Mouse (Mus musculus): ENCODE measurements around the gene Rab3a. TPM values are rescaled to one million over a fixed set of nuclear protein-coding genes. Genes with fewer than 3 reads are reported as not detected.

Gene Rab3a
- polyA plus RNA-seq, 1 experiment = 34.9 TPM

GRCm38 (mm10) chr8:70757523-70758307, 3.2 kb downstream of the Rab3a start:
- H3ac ChIP-seq (ENCODE audit: control insufficient read depth, insufficient read length) = no peak overlapping the region
- H3K27me3 ChIP-seq (ENCODE audit: control insufficient read depth, insufficient read depth, insufficient read length) = no peaks in the 10 kb centered on the region
- H3K4me3 ChIP-seq = no peak overlapping the region
- no peaks in the 10 kb centered on the region for H3K79me2 ChIP-seq (ENCODE audit: control insufficient read depth, insufficient read depth)
- H3K4me2 ChIP-seq (ENCODE audit: low read depth) = no peak overlapping the region
- H3K36me3 ChIP-seq (ENCODE audit: control insufficient read depth, insufficient read depth) = no peaks in the 10 kb centered on the region
- TF ChIP-seq POLR2AphosphoS2 (IDR thresholded peaks at IDR 0.05; ENCODE audit: insufficient read length, low read depth) (peak; percentile 33), MYOG (IDR thresholded peaks at IDR 0.05; ENCODE audit: control insufficient read depth in 1 of 3, insufficient read depth in 1 of 3, insufficient read length in 2 of 3, low read depth in 2 of 3) (no peak), SRF (IDR thresholded peaks at IDR 0.05; ENCODE audit: control insufficient read depth, insufficient read length, low read depth) (no peak), TCF3 (IDR thresholded peaks at IDR 0.05; ENCODE audit: insufficient read length, low read depth) (no peak), POLR2A (IDR thresholded peaks at IDR 0.05; ENCODE audit: insufficient read length, low read depth) (peak; percentile 31), MYOD1 (IDR thresholded peaks at IDR 0.05; ENCODE audit: control insufficient read depth in 1 of 3, insufficient read length in 2 of 3, low read depth in 2 of 3) (no peak), E2F4 (IDR thresholded peaks at IDR 0.05; ENCODE audit: insufficient read depth) (no peak), USF1 (IDR thresholded peaks at IDR 0.05; ENCODE audit: low read depth) (no peak), REST (IDR thresholded peaks at IDR 0.05; ENCODE audit: insufficient read depth, insufficient read length) (no peak), CEBPB (IDR thresholded peaks at IDR 0.05; ENCODE audit: insufficient read depth, poor library complexity, severe bottlenecking) (no peak), TCF12 (IDR thresholded peaks at IDR 0.05; ENCODE audit: insufficient read depth, poor library complexity, severe bottlenecking) (no peak)

GRCm38 (mm10) chr8:70758308-70758615, 3.8 kb downstream of the Rab3a start:
- Histone ChIP-seq H3K27me3 (ENCODE audit: control insufficient read depth, insufficient read depth, insufficient read length) (no peaks in the 10 kb centered on the region), H3K36me3 (ENCODE audit: control insufficient read depth, insufficient read depth) (no peaks in the 10 kb centered on the region), H3K4me2 (ENCODE audit: low read depth) (no peak overlapping the region), H3ac (ENCODE audit: control insufficient read depth, insufficient read length) (no peak overlapping the region), H3K79me2 (ENCODE audit: control insufficient read depth, insufficient read depth) (no peaks in the 10 kb centered on the region), H3K4me3 (no peak overlapping the region)
- TF ChIP-seq MYOG (IDR thresholded peaks at IDR 0.05; ENCODE audit: control insufficient read depth in 1 of 3, insufficient read depth in 1 of 3, insufficient read length in 2 of 3, low read depth in 2 of 3) (no peak), USF1 (IDR thresholded peaks at IDR 0.05; ENCODE audit: low read depth) (no peak), REST (IDR thresholded peaks at IDR 0.05; ENCODE audit: insufficient read depth, insufficient read length) (no peak), SRF (IDR thresholded peaks at IDR 0.05; ENCODE audit: control insufficient read depth, insufficient read length, low read depth) (no peak)

GRCm38 (mm10) chr8:70758616-70759561, 4.4 kb downstream of the Rab3a start:
- Histone ChIP-seq H3K36me3 (ENCODE audit: control insufficient read depth, insufficient read depth) (no peaks in the 10 kb centered on the region), H3K4me3 (peak overlapping the region; percentile 41), H3K27me3 (ENCODE audit: control insufficient read depth, insufficient read depth, insufficient read length) (no peaks in the 10 kb centered on the region), H3ac (ENCODE audit: control insufficient read depth, insufficient read length) (no peak overlapping the region), H3K79me2 (ENCODE audit: control insufficient read depth, insufficient read depth) (no peaks in the 10 kb centered on the region), H3K4me2 (ENCODE audit: low read depth) (peak overlapping the region; percentile 81)
- TF ChIP-seq E2F4 (IDR thresholded peaks at IDR 0.05; ENCODE audit: insufficient read depth) = no peak
- TF ChIP-seq POLR2AphosphoS2 (IDR thresholded peaks at IDR 0.05; ENCODE audit: insufficient read length, low read depth) = peak; percentile 18

GRCm38 (mm10) chr8:70760350-70760749, 5.9 kb downstream of the Rab3a start:
- Histone ChIP-seq H3K27me3 (ENCODE audit: control insufficient read depth, insufficient read depth, insufficient read length) (no peaks in the 10 kb centered on the region), H3K79me2 (ENCODE audit: control insufficient read depth, insufficient read depth) (no peaks in the 10 kb centered on the region), H3K4me3 (peak overlapping the region; percentile 41), H3K36me3 (ENCODE audit: control insufficient read depth, insufficient read depth) (no peaks in the 10 kb centered on the region), H3ac (ENCODE audit: control insufficient read depth, insufficient read length) (peak overlapping the region; percentile 79), H3K4me2 (ENCODE audit: low read depth) (peak overlapping the region; percentile 81)
- TF ChIP-seq MYOD1 (IDR thresholded peaks at IDR 0.05; ENCODE audit: control insufficient read depth in 1 of 3, insufficient read length in 2 of 3, low read depth in 2 of 3) (no peak), REST (IDR thresholded peaks at IDR 0.05; ENCODE audit: insufficient read depth, insufficient read length) (no peak), MAX (IDR thresholded peaks at IDR 0.05; ENCODE audit: low read depth) (no peak), CEBPB (IDR thresholded peaks at IDR 0.05; ENCODE audit: insufficient read depth, poor library complexity, severe bottlenecking) (no peak), TCF12 (IDR thresholded peaks at IDR 0.05; ENCODE audit: insufficient read depth, poor library complexity, severe bottlenecking) (no peak)

GRCm38 (mm10) chr8:70760775-70761406, 6.4 kb downstream of the Rab3a start, which contains the start of gene Mpv17l2:
Gene Mpv17l2, minus strand, starts transcription at chr8:70760946.
- no peaks in the 10 kb centered on the region for H3K27me3 ChIP-seq (ENCODE audit: control insufficient read depth, insufficient read depth, insufficient read length)
- no peaks in the 10 kb centered on the region for H3K79me2 ChIP-seq (ENCODE audit: control insufficient read depth, insufficient read depth)
- peak; percentile 41 for TF ChIP-seq SRF (IDR thresholded peaks at IDR 0.05; ENCODE audit: control insufficient read depth, insufficient read length, low read depth)
- no peak for TF ChIP-seq CEBPB (IDR thresholded peaks at IDR 0.05; ENCODE audit: insufficient read depth, poor library complexity, severe bottlenecking)
- TF ChIP-seq REST (IDR thresholded peaks at IDR 0.05; ENCODE audit: insufficient read depth, insufficient read length) = peak; percentile 19
- TF ChIP-seq MAX (IDR thresholded peaks at IDR 0.05; ENCODE audit: low read depth) = no peak
- no peak for TF ChIP-seq MYOD1 (IDR thresholded peaks at IDR 0.05; ENCODE audit: control insufficient read depth in 1 of 3, insufficient read length in 2 of 3, low read depth in 2 of 3)
- no peak for TF ChIP-seq TCF12 (IDR thresholded peaks at IDR 0.05; ENCODE audit: insufficient read depth, poor library complexity, severe bottlenecking)
- TF ChIP-seq USF1 (IDR thresholded peaks at IDR 0.05; ENCODE audit: low read depth) = peak; percentile 55
- TF ChIP-seq POLR2A (IDR thresholded peaks at IDR 0.05; ENCODE audit: insufficient read length, low read depth) = peak; percentile 92
- peak in 1 of 3 experiments; percentile 26 for TF ChIP-seq MYOG (IDR thresholded peaks at IDR 0.05; ENCODE audit: control insufficient read depth in 1 of 3, insufficient read depth in 1 of 3, insufficient read length in 2 of 3, low read depth in 2 of 3)
- no peak for TF ChIP-seq TCF3 (IDR thresholded peaks at IDR 0.05; ENCODE audit: insufficient read length, low read depth)
- no peak for TF ChIP-seq E2F4 (IDR thresholded peaks at IDR 0.05; ENCODE audit: insufficient read depth)
- peak; percentile 56 for TF ChIP-seq POLR2AphosphoS2 (IDR thresholded peaks at IDR 0.05; ENCODE audit: insufficient read length, low read depth)
- peak within 1 kb of the TSS; percentile 79 for H3ac ChIP-seq (ENCODE audit: control insufficient read depth, insufficient read length)
- no peaks in the 10 kb centered on the region for H3K36me3 ChIP-seq (ENCODE audit: control insufficient read depth, insufficient read depth)
- peak within 1 kb of the TSS; percentile 81 for H3K4me2 ChIP-seq (ENCODE audit: low read depth)
- peak within 1 kb of the TSS; percentile 41 for H3K4me3 ChIP-seq

All from myocyte (in vitro differentiated cells).